Mouse (Mus musculus) myocyte (in vitro differentiated cells): Measurements from ENCODE around the gene Hist4h4. TPM values are rescaled to one million over a fixed set of nuclear protein-coding genes. Genes with fewer than 3 reads are reported as not detected.

Experiments used
- H3K27me3 ChIP-seq: one replicate; pipeline ENCODE4 v1.6.1; 2011; ENCODE audit not compliant: control insufficient read depth, insufficient read depth, insufficient read length
- H3K36me3 ChIP-seq: one replicate; pipeline ENCODE4 v1.6.1; 2011; ENCODE audit not compliant: control insufficient read depth, insufficient read depth
- H3K4me2 ChIP-seq: one replicate; pipeline ENCODE4 v1.6.1; 2011; ENCODE audit warnings: low read depth, control low read depth
- H3K4me3 ChIP-seq: one replicate; pipeline ENCODE4 v1.5.1; 2011; ENCODE audit warnings: mild to moderate bottlenecking, control low read depth, moderate library complexity
- H3K79me2 ChIP-seq: one replicate; pipeline ENCODE4 v1.6.1; 2011; ENCODE audit not compliant: control insufficient read depth, insufficient read depth
- H3ac ChIP-seq: one replicate; pipeline ENCODE4 v1.6.1; 2011; ENCODE audit not compliant: control insufficient read depth, insufficient read length
- CEBPB ChIP-seq: IDR thresholded peaks from 2 replicates; pipeline ENCODE4 v1.6.1; 2011; ENCODE audit warnings: mild to moderate bottlenecking, moderate library complexity; ENCODE audit not compliant: poor library complexity, insufficient read depth, severe bottlenecking
- E2F4 ChIP-seq: IDR thresholded peaks from one replicate; pipeline ENCODE4 v1.6.1; 2011; ENCODE audit warnings: mild to moderate bottlenecking, control low read depth, moderate library complexity; ENCODE audit not compliant: insufficient read depth
- MAX ChIP-seq: IDR thresholded peaks from one replicate; pipeline ENCODE4 v1.6.1; 2011; ENCODE audit warnings: low read depth, mild to moderate bottlenecking, control low read depth
- MYOD1 ChIP-seq, 3 experiments: IDR thresholded peaks; one replicate each; pipeline ENCODE4 v1.6.1; 2011; ENCODE audit warnings: control low read depth in 2 of 3, low read depth in 2 of 3, mild to moderate bottlenecking in 2 of 3, moderate library complexity in 1 of 3; ENCODE audit not compliant: insufficient read length in 2 of 3, control insufficient read depth in 1 of 3
- MYOG ChIP-seq, 3 experiments: IDR thresholded peaks; one replicate each; pipeline ENCODE4 v1.6.1; 2011; ENCODE audit warnings: control low read depth in 2 of 3, low read depth in 2 of 3, mild to moderate bottlenecking in 2 of 3; ENCODE audit not compliant: insufficient read length in 2 of 3, control insufficient read depth in 1 of 3, insufficient read depth in 1 of 3
- POLR2A ChIP-seq: IDR thresholded peaks from one replicate; pipeline ENCODE4 v1.6.1; 2011; ENCODE audit warnings: low read depth, mild to moderate bottlenecking, control low read depth, moderate library complexity; ENCODE audit not compliant: insufficient read length
- POLR2AphosphoS2 ChIP-seq: IDR thresholded peaks from one replicate; pipeline ENCODE4 v1.6.1; 2011; ENCODE audit warnings: low read depth, control low read depth; ENCODE audit not compliant: insufficient read length
- REST ChIP-seq: IDR thresholded peaks from one replicate; pipeline ENCODE4 v1.6.1; 2011; ENCODE audit warnings: mild to moderate bottlenecking, control low read depth, moderate library complexity; ENCODE audit not compliant: insufficient read depth, insufficient read length
- SRF ChIP-seq: IDR thresholded peaks from one replicate; pipeline ENCODE4 v1.6.1; 2011; ENCODE audit warnings: low read depth; ENCODE audit not compliant: control insufficient read depth, insufficient read length
- TCF12 ChIP-seq: IDR thresholded peaks from one replicate; pipeline ENCODE4 v1.6.1; 2011; ENCODE audit warnings: mild to moderate bottlenecking, control low read depth; ENCODE audit not compliant: poor library complexity, insufficient read depth, severe bottlenecking
- TCF3 ChIP-seq: IDR thresholded peaks from one replicate; pipeline ENCODE4 v1.6.1; 2011; ENCODE audit warnings: low read depth, control low read depth; ENCODE audit not compliant: insufficient read length
- USF1 ChIP-seq: IDR thresholded peaks from one replicate; pipeline ENCODE4 v1.6.1; 2011; ENCODE audit warnings: low read depth, mild to moderate bottlenecking, control low read depth, moderate library complexity
- polyA plus RNA-seq: library from polyadenylated mRNA; unstranded; fragments of >200 nt; fragmentation: generic; extraction: Trizol; gene quantifications from one replicate; pipeline ENCODE4 v1.2.1, GENCODE M21; 2012; ENCODE audit warnings: missing spikeins

The Hist4h4 gene
- polyA plus RNA-seq, 1 experiment = 0.31 TPM

DNA sequence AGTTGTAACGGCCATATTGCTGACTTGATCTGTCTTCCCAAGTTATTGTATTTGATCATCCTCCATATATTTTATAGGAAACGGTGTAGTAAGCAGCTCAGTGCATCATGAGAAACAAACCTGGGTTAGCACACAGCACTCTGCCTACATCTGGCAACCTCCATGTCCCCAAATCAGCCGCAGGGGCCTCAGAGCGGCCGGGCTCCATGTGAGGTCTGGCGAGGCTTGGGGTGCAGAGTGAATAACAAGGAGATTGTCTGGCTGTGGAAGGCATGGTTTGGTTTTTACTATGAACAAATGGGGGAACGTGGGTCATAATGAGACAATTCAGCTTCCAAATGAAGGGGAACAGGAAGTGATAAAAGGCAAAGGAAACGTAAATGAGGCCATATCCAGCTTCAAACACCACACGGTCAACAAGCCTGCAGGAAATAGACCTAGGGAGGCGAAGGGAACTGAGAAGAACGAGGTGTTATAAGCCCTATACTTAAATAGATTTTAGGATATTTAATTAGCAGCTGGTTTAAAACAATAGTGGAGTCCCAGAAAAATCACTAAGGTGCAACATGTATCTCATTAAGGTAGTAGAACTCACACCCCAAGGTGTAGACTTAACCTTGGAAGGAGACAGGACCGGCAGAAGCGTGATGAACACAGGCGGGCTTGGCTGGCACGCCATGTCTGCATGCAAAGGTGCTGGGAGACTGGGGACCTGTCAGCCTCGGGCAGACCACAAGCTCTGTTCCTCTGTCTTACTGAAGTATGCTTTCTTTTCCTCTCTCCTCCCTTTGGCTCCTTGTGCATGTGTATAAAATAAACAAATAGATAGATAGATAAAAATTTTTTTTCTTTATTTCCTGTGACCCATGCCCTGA is 11.1 kb downstream of the Hist4h4 start:
- no peaks in the 10 kb centered on the region for H3K36me3 ChIP-seq
- TF ChIP-seq REST = no peak
- TF ChIP-seq TCF3 = no peak
- TF ChIP-seq POLR2A = no peak
- no peak for TF ChIP-seq TCF12
- no peak for TF ChIP-seq E2F4
- TF ChIP-seq MAX = no peak
- no peak for TF ChIP-seq MYOD1 (IDR thresholded peaks at IDR 0.05; ENCODE audit: control insufficient read depth in 1 of 3, insufficient read length in 2 of 3, low read depth in 2 of 3)
- no peak for TF ChIP-seq USF1
- TF ChIP-seq POLR2AphosphoS2 = no peak
- no peak for TF ChIP-seq CEBPB
- TF ChIP-seq MYOG (IDR thresholded peaks at IDR 0.05; ENCODE audit: control insufficient read depth in 1 of 3, insufficient read depth in 1 of 3, insufficient read length in 2 of 3, low read depth in 2 of 3) = no peak
- no peak for TF ChIP-seq SRF
- no peak overlapping the region for H3ac ChIP-seq
- H3K79me2 ChIP-seq = no peaks in the 10 kb centered on the region
- H3K4me3 ChIP-seq = no peak overlapping the region
- no peaks in the 10 kb centered on the region for H3K27me3 ChIP-seq
- H3K4me2 ChIP-seq = no peak overlapping the region

DNA sequence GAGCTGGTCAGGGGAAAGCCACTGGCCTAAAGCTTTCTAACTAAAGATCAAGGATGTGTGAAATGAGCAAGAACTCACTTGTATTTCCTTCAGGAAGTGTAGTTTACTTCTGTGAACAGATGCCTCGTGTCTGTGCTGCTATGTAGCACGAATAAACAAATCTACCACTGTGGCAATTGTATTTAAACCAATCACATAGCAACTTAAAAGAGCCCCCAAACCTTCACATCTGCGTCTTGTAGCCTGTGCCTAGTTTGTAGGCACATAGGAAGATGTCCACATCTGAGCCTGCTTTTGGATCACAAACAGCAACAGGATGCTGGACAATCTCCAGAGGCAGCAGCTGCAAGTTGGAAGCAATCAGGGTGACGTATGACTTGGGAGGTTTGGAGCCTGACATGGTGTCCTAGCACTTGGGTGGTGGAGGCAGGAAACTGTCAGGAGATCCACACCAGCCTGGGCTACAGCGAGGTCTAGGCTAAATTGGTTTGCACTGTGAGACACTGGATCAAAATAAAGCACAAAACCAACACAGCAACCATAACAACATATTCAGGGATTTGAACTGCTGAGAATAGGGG is 14.7 kb downstream of the Hist4h4 start:
- TF ChIP-seq MYOD1 (IDR thresholded peaks at IDR 0.05; ENCODE audit: control insufficient read depth in 1 of 3, insufficient read length in 2 of 3, low read depth in 2 of 3) = peak in 1 of 3 experiments; percentile 16
- no peak for TF ChIP-seq TCF3
- no peak for TF ChIP-seq E2F4
- TF ChIP-seq MYOG (IDR thresholded peaks at IDR 0.05; ENCODE audit: control insufficient read depth in 1 of 3, insufficient read depth in 1 of 3, insufficient read length in 2 of 3, low read depth in 2 of 3) = peak in 1 of 3 experiments; percentile 19
- TF ChIP-seq SRF = no peak
- TF ChIP-seq POLR2A = no peak
- no peak for TF ChIP-seq POLR2AphosphoS2
- TF ChIP-seq MAX = no peak
- no peak for TF ChIP-seq REST
- no peak for TF ChIP-seq USF1
- no peaks in the 10 kb centered on the region for H3K79me2 ChIP-seq
- H3K27me3 ChIP-seq = no peaks in the 10 kb centered on the region

DNA sequence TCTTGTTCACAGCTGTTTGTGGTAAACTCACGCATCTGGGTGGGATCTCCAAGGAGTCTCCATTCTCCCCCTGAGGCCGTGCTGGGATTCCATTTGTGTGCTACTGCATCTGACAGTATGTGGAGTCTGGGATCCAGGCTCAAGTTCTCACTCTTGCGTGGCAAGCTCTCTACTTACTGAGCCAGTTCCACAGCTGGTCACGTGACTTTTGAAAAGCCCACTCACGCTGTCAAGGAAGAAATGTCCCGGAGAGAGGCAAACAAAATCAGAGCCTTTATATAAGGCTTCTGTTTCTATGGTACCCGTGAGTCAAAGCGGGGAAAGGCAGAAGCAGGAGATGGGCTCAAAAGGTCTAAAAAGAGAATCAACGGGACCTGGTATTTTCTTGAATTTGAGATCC is 21.5 kb downstream of the Hist4h4 start:
- H3K27me3 ChIP-seq = peaks cover 8% of the 10 kb centered on the region

More for the DNA sequence above, 14.7 kb downstream of the Hist4h4 start:
- no peak overlapping the region for H3K4me2 ChIP-seq
- H3K36me3 ChIP-seq = no peaks in the 10 kb centered on the region
- no peak overlapping the region for H3K4me3 ChIP-seq
- no peak overlapping the region for H3ac ChIP-seq

DNA sequence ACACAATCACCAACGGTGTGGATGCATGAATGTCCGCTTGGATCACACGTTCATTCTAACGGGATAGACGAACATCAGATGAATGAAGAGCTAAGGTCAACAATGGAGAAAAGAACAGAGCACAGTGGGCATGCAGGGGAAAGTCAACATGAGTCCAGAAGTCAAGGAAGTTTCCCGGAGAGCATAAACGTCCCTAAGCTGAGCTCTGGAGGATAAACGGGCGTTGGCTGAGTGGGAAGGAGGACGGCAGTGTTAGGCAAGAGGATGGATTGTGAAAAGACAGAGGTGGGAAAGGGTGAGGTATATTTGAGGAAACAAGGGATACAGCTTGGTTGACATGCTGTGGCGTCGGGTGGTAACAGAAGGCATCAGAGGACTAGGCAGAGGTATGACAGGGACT is 22.1 kb downstream of the Hist4h4 start:
- H3K36me3 ChIP-seq = no peaks in the 10 kb centered on the region
- H3K4me3 ChIP-seq = no peak overlapping the region
- H3K79me2 ChIP-seq = no peaks in the 10 kb centered on the region
- peaks cover 8% of the 10 kb centered on the region for H3K27me3 ChIP-seq
- H3K4me2 ChIP-seq = no peak overlapping the region
- H3ac ChIP-seq = no peak overlapping the region
- TF ChIP-seq MYOG (IDR thresholded peaks at IDR 0.05; ENCODE audit: control insufficient read depth in 1 of 3, insufficient read depth in 1 of 3, insufficient read length in 2 of 3, low read depth in 2 of 3) (no peak), POLR2A (no peak), TCF12 (no peak), POLR2AphosphoS2 (no peak), MYOD1 (IDR thresholded peaks at IDR 0.05; ENCODE audit: control insufficient read depth in 1 of 3, insufficient read length in 2 of 3, low read depth in 2 of 3) (no peak), MAX (no peak), CEBPB (no peak)

More for the DNA sequence above, 21.5 kb downstream of the Hist4h4 start:
- Histone ChIP-seq H3K4me3 (no peak overlapping the region), H3K4me2 (no peak overlapping the region), H3ac (no peak overlapping the region), H3K36me3 (no peaks in the 10 kb centered on the region), H3K79me2 (no peaks in the 10 kb centered on the region)
- TF ChIP-seq MYOD1 (IDR thresholded peaks at IDR 0.05; ENCODE audit: control insufficient read depth in 1 of 3, insufficient read length in 2 of 3, low read depth in 2 of 3) = no peak

- TF ChIP-seq USF1 (no peak), SRF (no peak), REST (no peak), MAX (no peak)
- Histone ChIP-seq H3ac (no peak within 1 kb of the TSS), H3K36me3 (no peaks in the 10 kb centered on the region), H3K4me3 (no peak within 1 kb of the TSS), H3K4me2 (no peak within 1 kb of the TSS), H3K27me3 (peaks cover 8% of the 10 kb centered on the region), H3K79me2 (no peaks in the 10 kb centered on the region)
These were observed 22.7 kb downstream of the Hist4h4 start, which contains the start of gene Gucy2c for GRCm38 (mm10) chr6:136781377-136781986. Gene Gucy2c (minus strand): TSS chr6:136781765.
